Mouse (Mus musculus): Measurements from ENCODE around the gene Slc7a9. TPM values are rescaled to one million over a fixed set of nuclear protein-coding genes. Genes with fewer than 3 reads are reported as not detected.

Slc7a9 gene
- polyA plus RNA-seq (2015; fragmentation: Nextera tagmentation; extraction: Ambion mirVana): 0.08 TPM in 1 of 2 replicates, not detected in the other

DNA sequence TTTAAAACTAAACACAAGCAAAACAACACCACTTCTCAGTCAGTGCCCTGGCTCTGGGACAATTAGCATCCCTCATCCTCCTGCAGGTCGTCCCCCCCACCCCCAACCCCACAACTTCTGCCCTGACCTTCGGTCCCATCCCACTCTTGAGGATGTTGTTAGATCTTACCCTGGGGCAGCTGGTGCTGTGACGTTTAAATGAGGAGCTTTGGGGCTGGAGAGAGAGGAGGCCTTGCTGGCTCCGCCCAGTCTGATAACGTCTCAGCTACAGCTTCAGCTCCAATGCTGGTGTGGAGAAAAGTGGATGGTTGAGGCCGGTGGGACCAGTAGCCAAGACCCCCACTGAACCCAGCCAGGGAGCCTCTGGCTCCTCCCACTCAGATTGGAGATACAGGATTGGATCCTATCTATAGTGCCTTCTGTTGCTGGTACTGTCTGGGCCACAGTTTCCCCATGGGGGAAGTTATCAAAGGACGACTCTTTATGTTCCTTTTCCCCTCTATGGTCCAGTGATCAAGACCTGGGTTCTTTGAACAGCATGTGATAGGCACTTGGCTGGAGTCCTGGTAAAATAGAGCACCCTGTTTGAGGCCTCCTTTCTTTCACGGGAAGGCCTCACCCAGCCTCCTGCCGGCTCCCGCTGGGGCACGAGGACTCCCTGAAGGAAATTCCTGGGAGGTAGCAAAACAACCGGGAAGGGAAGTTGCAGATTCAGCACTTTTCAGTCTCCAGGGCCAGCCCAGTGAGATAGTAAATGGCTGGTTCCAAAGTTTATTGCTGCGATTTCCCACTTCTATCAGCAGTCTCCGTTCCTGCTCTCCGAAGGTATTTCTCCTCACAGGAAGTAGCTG is at the start of gene Slc7a9:
Gene Slc7a9 (plus strand): TSS at position 801 of the 851 bp plus-strand sequence.
- no peak within 1 kb of the TSS for H3K27ac ChIP-seq
- WGBS: 24% methylated on average over 15 of the region's 15 CpGs
- no peak for ATAC-seq (ENCODE audit: insufficient number of reproducible peaks, low FRiP score, low TSS enrichment, low read depth)
- H3K36me3 ChIP-seq: no peaks in the 10 kb centered on the region
- H3K4me2 ChIP-seq: no peak within 1 kb of the TSS
- H3K27me3 ChIP-seq: no peaks in the 10 kb centered on the region
- H3K9ac ChIP-seq: no peak within 1 kb of the TSS
- no peak within 1 kb of the TSS for H3K4me3 ChIP-seq
- H3K4me1 ChIP-seq: peaks cover 7% of the 10 kb centered on the region
- no peaks in the 10 kb centered on the region; the same call in 1 of the 2 replicates for H3K9me3 ChIP-seq

DNA sequence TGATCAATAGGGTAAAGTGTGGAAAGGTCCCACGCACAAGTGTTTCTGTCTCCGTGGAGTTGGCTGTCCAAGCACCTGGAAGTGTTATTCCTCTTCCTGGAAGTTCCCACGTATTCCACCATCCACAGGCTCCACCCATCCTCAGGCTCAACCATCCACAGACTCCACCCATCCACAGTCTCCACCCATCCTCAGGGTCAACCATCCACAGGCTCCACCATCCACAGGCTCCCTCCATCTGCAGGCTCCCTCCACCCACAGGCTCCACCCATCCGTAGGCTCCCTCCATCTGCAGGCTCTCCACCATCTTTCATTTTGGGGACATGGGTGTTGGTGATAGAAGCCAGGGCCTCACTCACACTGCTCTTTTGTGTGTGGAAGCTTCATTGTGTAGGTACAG is 47.4 kb upstream of the Slc7a9 start:
- Histone ChIP-seq H3K4me2 (no peak overlapping the region), H3K4me3 (no peak overlapping the region), H3K9ac (no peak overlapping the region), H3K36me3 (peaks cover 64% of the 10 kb centered on the region), H3K9me3 (no peaks in the 10 kb centered on the region), H3K27ac (no peak overlapping the region), H3K27me3 (no peaks in the 10 kb centered on the region), H3K4me1 (peaks cover 9% of the 10 kb centered on the region)
- ATAC-seq (ENCODE audit: insufficient number of reproducible peaks, low FRiP score, low TSS enrichment, low read depth): no peak
- 93% methylated on average over 4 of the region's 4 CpGs for WGBS

DNA sequence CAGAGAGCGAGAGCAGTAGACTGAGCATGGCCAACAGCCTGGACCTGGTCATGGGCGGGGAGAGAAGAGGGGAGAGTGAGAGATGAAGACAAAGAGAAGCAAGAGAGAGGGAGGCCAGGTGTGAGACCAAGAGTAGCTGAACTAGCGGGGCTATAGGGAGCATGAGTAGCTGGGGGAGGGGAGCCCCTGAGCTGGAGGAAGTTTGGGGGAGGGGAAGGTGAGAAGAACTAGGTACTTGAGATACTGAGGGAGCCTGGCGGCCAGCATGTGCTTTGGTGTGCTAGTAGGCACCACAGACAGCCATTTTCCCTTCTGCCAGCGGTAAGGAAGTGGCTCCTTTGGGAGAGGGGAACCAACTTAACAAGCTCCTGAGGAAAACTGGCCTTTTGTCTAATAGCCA is 33.4 kb upstream of the Slc7a9 start:
- ATAC-seq (ENCODE audit: insufficient number of reproducible peaks, low FRiP score, low TSS enrichment, low read depth): no peak
- Histone ChIP-seq H3K36me3 (peaks cover 44% of the 10 kb centered on the region), H3K27me3 (no peaks in the 10 kb centered on the region), H3K9ac (no peak overlapping the region), H3K9me3 (no peaks in the 10 kb centered on the region), H3K27ac (peak overlapping the region; percentile 27; the same call in 1 of the 2 replicates), H3K4me2 (no peak overlapping the region), H3K4me3 (no peak overlapping the region), H3K4me1 (peaks cover 4% of the 10 kb centered on the region)
- 50% methylated on average over 5 of the region's 5 CpGs for WGBS

DNA sequence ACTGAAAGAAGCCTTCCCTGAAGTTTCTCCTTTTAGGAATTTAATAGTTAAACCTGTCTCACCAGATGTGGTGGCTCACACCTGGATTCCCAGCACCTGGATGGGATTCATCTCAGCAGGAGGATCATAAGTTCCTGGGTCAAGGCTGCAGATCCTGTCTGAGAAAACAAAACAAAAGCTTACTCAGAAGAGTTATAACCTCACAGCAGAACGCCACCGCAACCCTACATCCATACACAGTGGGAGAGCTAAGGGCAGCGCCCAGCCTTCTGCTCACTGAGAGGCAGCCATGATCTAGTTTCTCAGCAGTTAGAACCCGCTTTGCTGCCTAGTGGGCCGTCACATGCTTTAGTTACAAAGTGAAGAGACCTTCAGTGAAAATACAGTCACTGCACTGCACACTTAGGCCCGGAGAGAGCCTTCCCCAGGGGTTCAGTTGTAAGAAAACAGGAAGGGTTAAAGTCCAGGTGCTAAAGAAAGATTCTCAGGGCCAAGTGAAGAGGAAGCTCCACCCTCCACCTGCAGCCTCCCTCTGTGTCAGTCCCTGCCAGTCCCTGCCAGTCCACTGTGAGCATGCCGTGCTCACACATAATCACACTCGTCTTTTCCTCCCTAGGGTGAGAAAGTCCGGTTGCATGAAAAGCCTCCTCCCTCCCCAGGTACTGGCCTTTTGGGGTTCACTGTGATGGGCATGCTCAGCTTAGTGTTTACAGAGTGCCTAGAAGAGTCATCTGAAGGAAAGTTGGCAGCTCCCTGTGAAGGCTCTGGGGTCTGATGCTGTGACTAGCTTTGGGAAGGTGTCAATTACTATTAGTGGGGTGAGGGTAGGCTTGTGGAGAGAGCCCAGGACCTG is 32.6 kb upstream of the Slc7a9 start:
- ATAC-seq (ENCODE audit: insufficient number of reproducible peaks, low FRiP score, low TSS enrichment, low read depth): no peak
- H3K9me3 ChIP-seq: no peaks in the 10 kb centered on the region
- 58% methylated on average over 9 of the region's 9 CpGs for WGBS
- H3K4me2 ChIP-seq: no peak overlapping the region
- no peak overlapping the region for H3K9ac ChIP-seq
- peaks cover 41% of the 10 kb centered on the region for H3K36me3 ChIP-seq
- H3K27me3 ChIP-seq: no peaks in the 10 kb centered on the region
- no peak overlapping the region for H3K27ac ChIP-seq
- no peak overlapping the region for H3K4me3 ChIP-seq
- H3K4me1 ChIP-seq: peaks cover 4% of the 10 kb centered on the region

DNA sequence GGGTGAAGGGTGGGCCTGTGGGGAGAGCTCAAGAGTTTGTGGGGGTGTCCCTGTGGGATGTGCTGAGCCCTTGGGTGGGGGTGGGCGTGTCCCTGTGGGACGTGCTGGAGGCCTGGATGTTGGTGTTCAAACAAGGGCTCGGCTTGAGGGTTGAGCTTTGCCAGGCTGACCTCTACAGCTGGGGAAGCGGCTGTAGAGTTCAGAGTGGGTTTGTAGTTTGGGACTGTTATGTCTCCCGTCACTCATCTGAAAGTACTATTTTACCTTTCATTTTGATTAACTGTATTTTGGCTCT is 32.0 kb upstream of the Slc7a9 start:
- ATAC-seq (ENCODE audit: insufficient number of reproducible peaks, low FRiP score, low TSS enrichment, low read depth): no peak
- no peak overlapping the region for H3K9ac ChIP-seq
- H3K4me1 ChIP-seq: peaks cover 4% of the 10 kb centered on the region
- WGBS: 71% methylated on average over 5 of the region's 5 CpGs
- H3K36me3 ChIP-seq: peaks cover 43% of the 10 kb centered on the region
- no peaks in the 10 kb centered on the region for H3K9me3 ChIP-seq
- H3K4me3 ChIP-seq: no peak overlapping the region
- no peaks in the 10 kb centered on the region for H3K27me3 ChIP-seq
- no peak overlapping the region for H3K4me2 ChIP-seq
- H3K27ac ChIP-seq: no peak overlapping the region

DNA sequence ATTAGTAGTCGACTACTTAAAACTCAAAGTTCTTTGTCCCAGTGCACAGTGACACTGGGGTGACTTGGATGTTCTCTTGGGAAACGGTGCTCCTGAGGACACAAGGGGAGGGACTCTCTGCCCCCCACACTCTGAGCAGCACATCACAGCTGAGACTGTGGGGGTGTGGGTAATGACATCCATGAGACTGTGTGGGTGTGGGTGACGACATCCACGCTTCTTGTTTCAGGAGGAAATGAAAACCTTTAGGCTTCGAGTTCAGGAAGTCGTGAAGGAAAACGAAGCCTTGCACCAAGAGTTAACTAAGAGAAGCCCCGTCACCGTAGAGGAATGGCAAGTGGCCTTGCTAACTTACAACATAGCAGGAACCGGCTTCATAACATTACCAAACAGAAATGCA is 25.5 kb upstream of the Slc7a9 start:
- 87% methylated on average over 10 of the region's 10 CpGs for WGBS
- no peak overlapping the region for H3K9ac ChIP-seq
- H3K4me2 ChIP-seq: no peak overlapping the region
- no peak overlapping the region for H3K4me3 ChIP-seq
- ATAC-seq (ENCODE audit: insufficient number of reproducible peaks, low FRiP score, low TSS enrichment, low read depth): no peak
- H3K27me3 ChIP-seq: no peaks in the 10 kb centered on the region
- H3K9me3 ChIP-seq: no peaks in the 10 kb centered on the region
- H3K36me3 ChIP-seq: peaks cover 59% of the 10 kb centered on the region
- no peaks in the 10 kb centered on the region for H3K4me1 ChIP-seq
- no peak overlapping the region for H3K27ac ChIP-seq

DNA sequence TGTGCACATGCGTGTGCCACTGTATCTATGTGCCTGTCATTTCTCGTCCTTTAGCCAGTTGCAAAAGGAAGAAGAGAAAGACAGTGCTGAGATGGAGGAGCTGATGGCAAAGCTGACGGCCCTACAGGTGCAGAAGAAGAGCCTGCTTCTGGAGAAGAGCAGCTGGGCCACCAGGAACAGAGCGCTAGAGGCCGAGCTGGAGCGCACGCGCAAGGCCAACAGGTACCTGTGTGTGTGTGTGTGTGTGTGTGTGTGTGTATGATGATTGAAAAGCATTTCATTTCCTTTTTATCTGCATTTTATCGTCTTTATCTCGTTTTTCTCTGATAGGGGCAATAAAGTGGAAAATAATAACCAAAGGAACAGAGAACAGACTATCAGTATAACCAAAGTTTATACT is 20.4 kb upstream of the Slc7a9 start:
- H3K27me3 ChIP-seq: no peaks in the 10 kb centered on the region
- no peaks in the 10 kb centered on the region for H3K9me3 ChIP-seq
- H3K27ac ChIP-seq: no peak overlapping the region
- no peak overlapping the region for H3K9ac ChIP-seq
- H3K4me3 ChIP-seq: no peak overlapping the region
- H3K4me1 ChIP-seq: no peaks in the 10 kb centered on the region
- no peak for ATAC-seq (ENCODE audit: insufficient number of reproducible peaks, low FRiP score, low TSS enrichment, low read depth)
- H3K36me3 ChIP-seq: peaks cover 70% of the 10 kb centered on the region
- H3K4me2 ChIP-seq: no peak overlapping the region
- WGBS: 93% methylated on average over 10 of the region's 10 CpGs

DNA sequence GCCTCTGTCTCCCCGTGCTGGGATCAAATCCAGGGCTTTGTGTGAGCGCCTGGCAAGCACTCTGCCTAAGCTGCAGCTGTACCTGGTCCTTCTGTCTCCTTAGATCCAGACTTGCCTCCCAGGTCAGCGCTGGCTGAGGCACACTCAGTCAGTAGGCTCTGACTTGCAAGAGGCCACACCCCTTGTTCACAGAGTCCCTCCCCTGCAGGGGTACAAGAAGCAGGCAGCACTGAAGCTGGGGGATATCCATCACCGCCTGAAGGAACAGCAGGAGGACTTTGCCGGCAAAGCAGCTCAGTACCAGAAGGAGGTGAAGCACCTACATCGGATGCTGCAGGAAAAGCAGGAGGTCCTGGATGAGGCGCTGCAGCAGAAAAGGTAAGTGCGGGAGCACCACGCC is 13.3 kb upstream of the Slc7a9 start:
- WGBS: 82% methylated on average over 9 of the region's 9 CpGs
- Histone ChIP-seq H3K4me1 (no peaks in the 10 kb centered on the region), H3K4me2 (no peak overlapping the region), H3K9me3 (no peaks in the 10 kb centered on the region), H3K4me3 (no peak overlapping the region), H3K27ac (no peak overlapping the region), H3K27me3 (no peaks in the 10 kb centered on the region), H3K36me3 (peaks cover 83% of the 10 kb centered on the region), H3K9ac (no peak overlapping the region)
- ATAC-seq (ENCODE audit: insufficient number of reproducible peaks, low FRiP score, low TSS enrichment, low read depth): 0 out of 2 replicates have a peak, but pooled peaks have one; percentile 19

DNA sequence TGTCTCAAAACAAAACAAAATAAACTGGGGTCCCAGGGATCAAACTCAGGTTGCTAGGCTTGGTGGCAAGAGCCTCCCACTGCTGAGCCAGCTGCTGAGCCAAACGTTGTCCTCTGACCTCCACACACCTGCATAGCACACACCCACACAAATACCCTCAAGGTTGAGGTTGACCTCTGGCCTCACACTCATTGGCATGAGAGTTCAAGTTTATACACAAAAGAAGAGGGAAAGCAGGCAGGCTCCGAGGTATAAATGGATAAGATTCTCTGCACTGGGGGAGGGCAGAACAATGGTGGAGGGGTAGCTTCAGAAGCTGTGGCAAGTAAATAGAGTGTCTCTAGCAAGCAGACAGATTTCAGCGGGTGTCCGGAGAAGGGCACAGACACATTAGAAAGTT is 1.1 kb upstream of the Slc7a9 start:
- no peak overlapping the region for H3K27ac ChIP-seq
- no peak overlapping the region for H3K9ac ChIP-seq
- H3K27me3 ChIP-seq: no peaks in the 10 kb centered on the region
- H3K4me2 ChIP-seq: no peak overlapping the region
- H3K9me3 ChIP-seq: no peaks in the 10 kb centered on the region; the same call in 1 of the 2 replicates
- no peak overlapping the region for H3K4me3 ChIP-seq
- H3K36me3 ChIP-seq: no peaks in the 10 kb centered on the region
- no peak for ATAC-seq (ENCODE audit: insufficient number of reproducible peaks, low FRiP score, low TSS enrichment, low read depth)
- WGBS: 54% methylated on average over 4 of the region's 4 CpGs
- H3K4me1 ChIP-seq: peaks cover 7% of the 10 kb centered on the region

DNA sequence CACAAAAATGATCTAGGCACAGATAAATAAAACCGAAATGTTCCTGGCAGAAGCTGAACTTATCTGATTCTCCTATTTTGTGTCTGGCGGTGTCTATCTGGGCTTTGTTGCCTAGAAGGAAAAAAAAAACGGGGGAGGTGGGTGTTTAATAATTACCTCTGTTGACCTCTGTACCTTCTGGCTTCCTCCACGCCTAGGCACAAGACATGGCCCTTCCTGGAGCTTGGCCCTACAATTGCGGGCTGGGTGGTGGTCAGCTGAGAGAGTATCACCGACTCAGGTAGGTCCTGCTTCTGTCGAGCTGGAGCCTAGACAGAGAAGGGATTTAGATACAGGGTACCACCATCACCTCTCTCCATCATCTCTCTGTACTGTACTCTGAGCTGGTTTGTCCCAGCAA is 271 bp downstream of the Slc7a9 start:
- Histone ChIP-seq H3K9me3 (no peaks in the 10 kb centered on the region; the same call in 1 of the 2 replicates), H3K4me3 (no peak overlapping the region), H3K4me2 (no peak overlapping the region), H3K9ac (no peak overlapping the region), H3K27me3 (no peaks in the 10 kb centered on the region), H3K4me1 (peaks cover 7% of the 10 kb centered on the region), H3K27ac (no peak overlapping the region), H3K36me3 (no peaks in the 10 kb centered on the region)
- WGBS: 72% methylated on average over 7 of the region's 7 CpGs
- no peak for ATAC-seq (ENCODE audit: insufficient number of reproducible peaks, low FRiP score, low TSS enrichment, low read depth)

DNA sequence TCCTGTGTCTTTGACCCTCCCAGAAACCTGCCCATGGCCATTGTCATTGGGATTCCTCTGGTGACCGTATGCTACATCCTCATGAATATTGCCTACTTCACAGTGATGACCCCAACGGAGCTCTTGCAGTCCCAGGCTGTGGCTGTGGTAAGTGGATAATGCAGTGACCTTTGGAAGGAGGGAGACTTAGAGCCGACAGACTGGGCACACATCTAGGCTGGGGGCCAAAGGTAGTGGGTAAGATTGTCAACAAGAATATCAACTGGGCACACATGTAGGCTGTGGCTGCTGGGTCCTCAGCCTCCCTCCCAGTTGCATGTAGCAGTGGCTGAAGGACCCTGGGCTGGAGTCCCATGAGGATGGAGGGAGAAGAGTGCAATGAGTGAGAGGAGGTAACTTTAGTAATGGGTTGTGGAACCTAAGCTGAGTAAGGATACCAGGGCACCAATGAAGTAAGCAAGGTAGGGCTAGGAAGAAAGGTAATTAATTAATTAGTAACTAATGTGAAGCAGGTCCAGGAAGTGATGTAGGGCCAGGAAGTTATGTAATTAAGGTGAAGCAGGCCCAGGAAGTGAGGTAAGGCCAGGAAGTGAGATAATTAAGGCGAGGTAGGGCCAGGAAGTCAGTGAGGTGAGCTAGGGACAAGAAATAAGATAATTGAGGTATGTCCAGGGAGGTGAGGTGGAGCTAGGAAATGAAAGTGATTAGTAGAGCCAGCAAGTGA is 7.7 kb downstream of the Slc7a9 start:
- no peaks in the 10 kb centered on the region for H3K9me3 ChIP-seq
- no peak overlapping the region for H3K9ac ChIP-seq
- no peak overlapping the region for H3K4me3 ChIP-seq
- H3K27ac ChIP-seq: no peak overlapping the region
- 76% methylated on average over 4 of the region's 4 CpGs for WGBS
- no peaks in the 10 kb centered on the region for H3K27me3 ChIP-seq
- H3K4me2 ChIP-seq: no peak overlapping the region
- no peaks in the 10 kb centered on the region for H3K36me3 ChIP-seq
- no peaks in the 10 kb centered on the region for H3K4me1 ChIP-seq
- ATAC-seq (ENCODE audit: insufficient number of reproducible peaks, low FRiP score, low TSS enrichment, low read depth): no peak

DNA sequence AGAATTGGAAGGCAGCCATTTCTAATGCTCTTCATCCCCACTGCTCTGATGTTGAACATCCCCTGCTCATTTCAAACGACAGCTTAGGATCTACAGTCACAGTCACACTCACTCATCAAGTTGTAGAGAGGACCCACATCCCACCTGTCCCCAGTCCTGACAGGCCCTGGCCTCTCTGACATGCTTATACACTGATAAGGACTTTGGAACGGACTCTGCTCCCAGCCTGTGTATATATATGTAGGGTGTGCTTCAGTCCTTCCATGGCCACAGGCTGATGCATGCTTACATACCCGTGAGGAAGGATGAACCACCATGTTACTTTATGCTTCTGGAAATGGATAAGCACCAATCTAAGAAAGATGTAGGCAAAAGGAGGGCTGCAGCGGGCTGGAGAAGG is 12.4 kb downstream of the Slc7a9 start:
- Histone ChIP-seq H3K4me1 (no peaks in the 10 kb centered on the region), H3K9ac (no peak overlapping the region), H3K27me3 (no peaks in the 10 kb centered on the region), H3K9me3 (no peaks in the 10 kb centered on the region), H3K36me3 (no peaks in the 10 kb centered on the region), H3K4me3 (no peak overlapping the region), H3K27ac (no peak overlapping the region), H3K4me2 (no peak overlapping the region)
- no peak for ATAC-seq (ENCODE audit: insufficient number of reproducible peaks, low FRiP score, low TSS enrichment, low read depth)
- 76% methylated on average over 4 of the region's 4 CpGs for WGBS

Data from limb, embryonic 15.5 days (tissue).